Mouse (Mus musculus) megakaryocyte progenitor cell, adult 5-6 weeks (primary cell): ENCODE data around the gene Smc3. TPM values are rescaled to one million over a fixed set of nuclear protein-coding genes. Genes with fewer than 3 reads are reported as not detected.

ENCODE experiments used
- ATAC-seq: replicated peaks from 2 replicates; pipeline ENCODE4 v1.8.0; 2016; ENCODE audit warnings: mild to moderate bottlenecking, moderate TSS enrichment, inconsistent platforms; ENCODE audit not compliant: poor library complexity
- total RNA-seq, 2 experiments: library from RNA; stranded (forward) in 1 of 2; stranded (reverse) in 1 of 2; fragments of 157-497, 149-512 nt in 1 of 2; fragments of 200-1000 nt in 1 of 2; gene quantifications; 2 replicates each; pipeline versions ENCODE4 v1.2.3 to v1.2.4; 2015 to 2017

Gene Smc3
- total RNA-seq (2015) = 131 and 140 TPM in 2 replicates
- 109 and 155 TPM in 2 replicates for total RNA-seq (2017)

DNA sequence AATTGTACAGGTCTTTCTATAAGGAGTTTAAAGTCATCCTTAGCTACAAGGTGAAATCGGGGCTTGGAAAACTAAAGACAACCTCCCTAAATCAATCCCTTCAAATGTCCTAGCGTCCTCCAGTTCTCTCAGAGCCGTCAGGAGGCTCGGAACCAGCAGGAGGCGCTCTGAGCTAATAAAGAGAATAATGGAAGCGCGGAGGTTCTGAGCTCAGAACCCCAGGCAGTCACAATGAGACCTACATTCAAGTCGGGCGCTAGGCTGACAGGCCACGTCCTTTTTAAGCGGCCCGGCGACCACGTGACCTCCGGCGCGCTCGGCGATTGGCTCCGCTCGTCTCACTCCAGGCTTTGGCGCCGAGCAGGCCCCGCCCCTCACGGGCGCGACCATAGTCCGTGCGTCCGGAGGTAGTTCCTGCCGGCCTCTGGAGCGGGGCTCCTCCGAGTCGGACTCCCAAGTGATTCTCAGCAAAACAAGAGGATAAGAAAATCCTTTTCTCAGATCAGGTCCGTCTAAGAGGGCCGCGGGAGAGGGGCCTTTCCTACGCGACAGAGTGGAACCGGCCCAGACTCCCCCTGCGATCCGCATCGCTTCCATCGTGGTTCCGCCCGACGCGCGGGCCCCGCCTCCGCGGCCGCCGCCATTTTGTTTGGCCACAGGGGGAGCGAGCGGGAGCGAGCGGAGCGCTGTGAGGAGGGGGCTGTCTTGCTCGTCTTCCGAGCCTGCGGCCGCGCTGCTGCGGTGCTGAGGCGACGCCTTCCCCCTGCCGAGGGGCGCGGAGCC is at the start of gene Smc3:
Gene Smc3 (plus strand): TSS at position 642 of the 783 bp plus-strand sequence.
- peak; percentile 94 for ATAC-seq

DNA sequence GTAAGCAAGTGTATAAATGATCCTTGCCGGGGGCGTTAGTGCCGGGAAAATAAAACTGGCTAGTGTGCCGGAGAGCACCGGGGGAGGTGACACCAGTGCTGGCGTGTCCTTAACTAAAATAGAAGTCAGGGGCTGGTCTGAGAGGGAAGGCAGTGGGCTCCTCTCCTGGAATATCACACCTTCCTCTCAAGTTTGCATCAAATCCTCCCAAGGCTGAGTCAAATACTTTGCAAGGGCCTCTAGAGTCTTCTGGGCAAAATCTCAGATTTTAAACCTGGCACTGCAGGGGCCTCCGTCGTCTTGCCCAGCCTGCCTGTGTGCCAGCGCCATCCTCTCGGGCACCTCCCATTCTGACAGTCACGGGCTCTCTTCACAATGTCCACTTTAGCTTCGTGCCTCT is 49.2 kb upstream of the Smc3 start:
- ATAC-seq = no peak

DNA sequence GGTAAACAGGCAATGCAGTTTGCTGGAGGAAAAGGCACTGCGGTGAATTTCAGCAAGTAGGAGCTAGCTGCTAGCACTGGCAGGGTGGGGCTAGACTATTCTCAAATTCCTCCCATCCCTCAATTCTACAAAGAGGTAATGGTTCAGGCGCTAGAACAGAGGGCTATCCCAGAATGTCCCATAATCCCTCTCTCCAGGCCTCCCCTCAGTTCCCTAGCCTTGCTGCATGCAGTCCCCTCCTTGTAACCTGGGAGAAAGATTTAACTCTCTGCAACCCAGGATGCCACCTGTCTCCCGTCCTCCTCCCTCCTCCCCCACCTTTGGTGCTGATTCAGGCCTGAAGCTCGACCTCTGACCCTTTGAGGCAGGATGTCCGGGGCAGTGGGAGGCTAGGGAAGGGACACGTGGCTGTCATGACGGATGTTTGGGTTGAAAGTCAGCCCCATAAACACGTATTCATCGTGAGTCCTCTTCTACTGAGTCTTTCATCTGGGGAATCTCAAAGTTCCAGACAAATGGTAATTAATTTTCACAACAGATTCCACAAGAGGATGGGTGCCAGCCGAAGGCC is 47.9 kb upstream of the Smc3 start:
- no peak for ATAC-seq

DNA sequence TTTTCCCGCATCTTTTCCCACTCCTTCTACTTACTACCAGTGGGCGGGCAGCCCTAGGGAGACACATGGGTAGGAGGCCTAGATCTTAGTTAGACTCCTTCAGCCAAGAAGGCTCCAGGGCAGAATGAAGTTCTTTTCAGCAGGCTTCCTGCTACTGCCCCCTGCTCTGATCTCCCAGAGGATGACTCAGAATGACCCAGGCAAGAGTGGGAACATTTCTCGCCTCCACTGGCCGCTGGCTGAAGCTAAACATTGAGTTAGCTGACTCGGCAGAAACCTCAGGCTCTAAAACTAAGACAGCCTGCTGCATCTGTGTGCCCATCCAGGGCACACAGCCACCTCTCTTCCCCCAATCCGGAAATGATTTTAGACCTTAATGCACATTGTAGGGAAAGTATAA is 47.4 kb upstream of the Smc3 start:
- ATAC-seq = no peak

DNA sequence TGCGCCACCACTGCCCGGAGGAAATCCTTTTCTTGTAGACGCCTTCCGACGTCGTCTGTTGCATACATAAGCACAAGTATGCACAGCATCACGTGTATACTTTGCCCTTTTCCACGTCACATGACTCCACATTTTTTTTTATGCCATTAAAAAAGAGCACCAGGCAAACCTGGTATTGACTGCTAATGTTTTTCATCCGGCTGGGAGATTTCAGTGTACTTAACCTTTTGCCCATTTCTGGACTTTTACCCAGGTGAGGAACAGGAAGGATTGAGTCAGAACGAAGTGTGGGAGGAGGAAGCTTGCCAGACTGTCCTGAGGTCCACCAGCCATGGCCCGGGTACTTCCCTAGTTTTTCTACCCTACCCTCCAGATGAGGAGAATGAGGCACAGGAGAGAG is 45.8 kb upstream of the Smc3 start:
- peak; percentile 40; the same call in 1 of the 2 replicates for ATAC-seq

DNA sequence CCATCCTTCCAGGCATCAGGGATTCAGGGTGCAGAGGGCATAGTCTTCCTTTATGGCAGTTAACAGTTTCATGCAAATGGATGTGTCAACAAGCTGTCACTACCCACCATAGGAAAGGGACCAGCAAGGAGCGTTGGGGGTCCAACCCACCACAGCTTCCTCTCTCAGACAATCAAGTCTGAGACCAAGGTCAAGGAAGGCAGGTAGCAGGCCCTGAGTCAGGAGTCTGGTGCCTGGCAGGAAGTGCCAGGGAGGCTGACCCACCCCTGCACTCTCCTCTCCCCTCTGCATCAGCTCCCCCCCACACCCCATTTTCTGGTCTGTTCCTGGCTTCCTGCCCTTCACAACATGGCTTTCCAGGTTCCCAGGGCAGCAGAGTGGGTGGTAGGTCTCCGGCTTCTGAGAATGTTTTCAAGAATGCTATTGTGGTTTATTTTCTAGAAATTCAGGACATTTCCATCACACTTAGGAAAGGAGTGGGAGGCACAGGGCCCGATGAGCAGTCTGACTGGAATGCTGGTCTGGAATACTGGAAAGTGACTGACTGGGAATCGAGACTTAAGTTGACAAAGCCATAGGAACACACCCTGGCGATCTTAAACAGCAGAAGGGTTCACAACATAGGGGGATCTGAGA is 45.1 kb upstream of the Smc3 start:
- 0 out of 2 replicates have a peak, but pooled peaks have one; percentile 10 for ATAC-seq

DNA sequence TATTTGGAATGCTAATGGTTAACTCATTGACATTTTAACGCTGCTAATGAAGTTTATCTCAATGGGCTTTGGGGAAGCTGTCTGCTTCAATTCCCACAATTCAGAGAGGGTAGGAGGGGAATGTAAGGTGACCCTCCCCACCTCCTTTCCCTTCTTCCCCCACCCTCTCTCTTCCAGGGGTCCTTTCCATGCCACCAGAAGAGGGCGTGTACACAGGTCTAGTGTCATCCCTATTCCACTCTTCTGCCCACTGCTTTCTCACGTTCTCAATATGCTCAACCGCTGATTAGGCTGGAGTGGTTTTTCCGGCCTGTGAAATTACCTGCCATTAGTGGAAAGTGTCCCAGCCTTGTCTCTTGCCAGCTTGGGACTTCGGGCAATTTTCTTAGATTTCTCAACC is 43.4 kb upstream of the Smc3 start:
- ATAC-seq = no peak

DNA sequence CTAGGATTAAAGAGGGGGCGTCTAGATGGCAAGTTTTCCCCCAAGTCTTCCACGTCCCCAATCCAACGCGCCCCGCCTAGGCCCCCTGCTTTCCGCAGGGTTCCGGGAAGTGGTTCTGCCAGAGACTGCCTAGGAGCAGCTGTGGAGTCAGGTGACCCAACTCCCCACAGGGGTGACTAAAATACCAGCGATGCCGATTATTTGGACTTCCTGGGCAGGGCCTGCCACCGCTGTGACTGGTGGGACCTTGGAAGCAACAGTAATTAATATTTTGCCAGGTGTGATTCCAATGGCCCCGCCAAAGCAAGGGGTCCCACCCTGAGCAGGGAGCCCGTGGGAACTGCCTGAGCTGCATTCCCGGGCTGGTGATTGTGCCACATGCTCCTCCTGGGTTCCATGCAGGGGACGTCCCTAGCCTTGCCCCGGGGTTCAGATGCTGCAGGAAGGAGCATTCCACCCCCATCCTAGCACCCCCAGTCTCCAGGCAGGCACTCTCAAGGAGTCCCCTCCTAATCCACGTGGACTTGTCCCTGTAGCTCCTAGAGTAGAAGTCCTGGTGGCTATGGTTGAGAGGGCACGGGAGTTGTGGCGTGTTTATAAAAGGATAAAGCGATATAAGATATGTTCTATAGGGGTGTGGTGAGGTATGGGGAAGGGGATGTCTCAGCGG is 42.8 kb upstream of the Smc3 start:
- ATAC-seq = peak; percentile 70

DNA sequence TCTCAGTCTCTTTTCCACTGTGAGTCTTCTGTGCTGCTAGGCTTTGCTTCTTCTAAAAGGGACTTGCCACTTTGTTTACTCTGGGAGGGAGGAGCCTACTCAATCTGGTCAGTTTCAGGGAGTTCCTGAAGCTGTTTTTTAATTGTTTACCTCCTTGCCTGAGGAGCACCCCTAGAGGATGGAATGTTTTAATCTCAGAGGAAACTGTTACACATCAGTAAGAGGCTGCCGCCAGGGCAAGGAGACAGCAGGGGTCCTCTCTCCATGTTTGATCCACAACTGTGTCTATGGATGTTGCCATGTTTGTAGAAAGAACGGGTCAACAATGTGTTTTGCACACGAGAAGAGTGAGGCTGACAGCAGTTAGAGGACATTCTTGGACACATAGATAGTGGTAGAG is 39.8 kb upstream of the Smc3 start:
- ATAC-seq = no peak

DNA sequence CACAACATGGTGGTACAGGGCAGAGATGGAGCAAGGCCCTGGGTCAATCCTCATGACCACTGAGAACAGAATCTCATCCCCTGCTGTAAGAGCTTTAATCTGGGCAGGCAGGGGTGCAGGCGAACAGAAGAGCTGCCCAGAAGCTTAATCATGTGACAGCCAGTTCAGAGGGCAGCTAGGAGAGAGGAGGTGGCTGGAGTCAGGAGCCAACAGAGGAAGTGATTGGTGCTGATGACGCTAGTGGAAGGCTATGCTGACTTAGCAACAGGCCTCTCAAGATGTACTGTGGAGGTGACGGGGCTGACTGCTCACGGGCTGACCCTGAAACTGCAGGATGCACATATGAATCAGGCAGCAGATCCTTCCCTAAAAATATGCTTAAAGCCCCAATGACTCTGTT is 36.0 kb upstream of the Smc3 start:
- no peak for ATAC-seq

DNA sequence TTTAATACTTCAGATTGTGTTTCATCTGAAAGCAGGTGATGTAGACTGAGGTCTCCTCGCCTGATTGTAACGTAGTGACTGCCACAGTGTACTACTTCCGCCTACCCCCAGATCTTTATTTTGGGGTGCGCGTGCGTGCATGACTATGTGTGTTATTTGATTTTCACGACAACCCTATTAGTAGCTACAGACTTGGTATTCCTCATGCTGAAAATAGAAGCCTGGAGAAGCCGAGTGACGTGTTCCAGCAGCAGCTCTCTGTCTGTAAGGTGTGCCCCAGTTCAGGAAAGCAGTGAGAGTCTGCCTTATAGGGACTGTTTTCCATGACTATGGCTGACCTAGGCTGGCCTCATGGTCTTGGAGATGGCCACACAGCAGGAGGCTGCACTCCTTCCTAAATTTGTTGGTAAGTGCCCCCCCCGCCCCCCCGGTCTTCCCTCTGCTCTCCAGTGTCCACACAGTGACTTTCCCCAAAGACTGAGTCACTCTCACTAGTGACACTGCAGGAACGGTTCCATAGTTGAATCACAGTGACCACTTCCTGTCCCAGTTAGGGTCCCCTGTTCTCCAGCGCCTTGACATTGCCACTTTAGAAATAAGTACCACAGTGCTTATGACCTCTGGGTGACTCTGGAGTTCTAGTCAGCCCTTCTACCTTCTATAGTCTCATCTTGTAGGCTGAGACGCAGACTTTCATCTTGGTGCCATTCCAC is 34.5 kb upstream of the Smc3 start:
- ATAC-seq = peak; percentile 88

DNA sequence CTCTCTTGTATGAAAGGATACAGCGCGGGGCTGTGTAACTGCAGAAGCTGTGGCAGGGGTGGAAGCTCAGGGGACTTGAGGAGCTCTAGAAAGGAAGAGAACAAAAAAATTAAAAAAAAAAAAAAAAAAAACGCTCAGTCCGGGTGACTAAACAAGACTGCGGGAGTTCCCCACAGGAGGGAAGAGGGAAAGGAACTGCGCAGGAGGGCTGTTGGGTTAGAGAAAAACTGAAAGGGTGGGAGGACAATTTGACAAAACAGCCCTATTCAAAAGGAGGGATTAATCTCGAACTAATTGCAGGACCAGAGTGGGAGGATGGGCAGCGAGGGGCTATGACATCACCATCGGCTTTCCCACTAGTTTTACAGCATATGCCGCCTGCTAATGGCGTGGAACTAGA is 32.3 kb upstream of the Smc3 start:
- ATAC-seq = peak; percentile 20; the same call in 1 of the 2 replicates

DNA sequence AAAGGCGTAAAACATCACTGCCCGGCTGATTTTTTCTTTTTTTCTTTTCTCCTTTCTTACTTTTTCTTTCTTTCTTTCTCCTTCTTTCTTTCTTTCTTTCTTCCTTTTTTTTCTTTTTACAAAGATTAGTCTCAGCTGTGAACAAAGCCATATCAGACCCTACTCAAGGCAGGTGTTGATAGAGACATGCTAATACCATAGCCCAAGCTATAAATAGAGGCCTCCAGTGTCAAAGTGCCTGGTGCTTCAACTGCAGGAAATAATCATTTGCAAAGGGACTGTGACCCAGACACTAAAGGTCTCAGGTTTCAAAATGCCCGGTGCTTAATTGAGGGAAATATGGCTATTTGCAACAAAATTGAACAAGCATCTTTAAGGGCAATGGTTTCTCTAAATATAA is 31.6 kb upstream of the Smc3 start:
- ATAC-seq = no peak

DNA sequence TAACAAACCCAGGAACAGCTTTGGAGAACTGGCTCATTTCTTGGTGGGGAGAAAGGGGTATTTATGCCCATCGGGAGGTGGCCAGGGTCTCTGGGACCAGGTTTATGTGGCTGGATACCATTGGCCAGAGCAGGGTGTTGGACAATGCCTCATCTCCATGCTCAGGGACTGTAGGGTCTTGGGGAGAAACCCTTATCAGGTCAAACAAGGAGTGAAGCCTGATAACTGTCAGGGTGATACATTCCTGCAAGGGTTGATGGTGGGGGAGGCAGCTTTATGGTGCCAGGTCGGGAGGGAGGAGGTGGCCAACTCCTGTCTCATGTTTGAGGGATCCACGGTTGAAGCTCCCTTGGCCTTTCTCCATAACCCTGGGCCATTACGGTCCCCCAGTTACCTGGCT is 29.1 kb upstream of the Smc3 start:
- no peak for ATAC-seq

DNA sequence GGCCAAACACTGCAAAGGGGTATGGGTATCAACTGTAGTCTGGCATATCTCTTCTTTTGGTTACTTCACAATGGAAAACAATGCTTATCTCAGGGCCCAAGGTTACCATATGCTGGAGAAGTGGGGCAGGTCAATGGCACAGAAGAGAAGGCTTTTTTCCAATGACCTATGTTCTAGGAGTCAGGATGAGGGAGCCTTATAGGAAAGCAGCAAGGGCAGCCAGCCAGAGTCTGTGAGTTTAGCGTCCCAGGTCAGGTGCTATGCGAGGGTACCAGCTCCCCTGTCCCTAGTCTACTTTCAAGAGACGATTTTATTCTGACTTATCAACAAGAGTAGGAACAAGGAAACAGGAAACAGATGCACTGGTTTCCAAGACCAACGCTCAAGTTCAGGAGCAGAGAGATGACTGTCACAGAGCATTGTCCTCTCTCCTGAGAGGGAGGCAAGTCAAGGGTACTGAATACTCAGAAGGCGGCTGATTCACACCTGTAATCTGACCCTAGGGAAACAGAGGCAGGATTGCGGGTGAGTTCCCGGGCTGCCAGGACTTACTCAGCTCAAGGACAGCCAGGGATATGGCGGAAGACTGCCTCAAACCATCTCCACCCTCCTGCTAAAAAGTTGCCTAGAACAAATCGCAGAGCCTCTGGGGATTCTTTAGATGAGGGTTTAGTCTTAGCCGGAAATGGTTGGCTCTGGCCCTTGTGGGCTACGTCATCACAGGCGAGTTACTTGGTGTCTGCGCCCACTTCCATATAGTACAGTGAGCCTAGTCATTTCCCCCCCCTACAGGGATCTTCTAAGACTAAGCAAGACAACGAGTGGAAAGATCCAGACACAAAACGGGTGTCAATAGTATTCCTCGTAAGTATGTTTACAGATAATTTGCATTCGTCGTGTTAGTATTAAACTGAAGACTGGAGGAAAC is 28.4 kb upstream of the Smc3 start:
- peak; percentile 53 for ATAC-seq

DNA sequence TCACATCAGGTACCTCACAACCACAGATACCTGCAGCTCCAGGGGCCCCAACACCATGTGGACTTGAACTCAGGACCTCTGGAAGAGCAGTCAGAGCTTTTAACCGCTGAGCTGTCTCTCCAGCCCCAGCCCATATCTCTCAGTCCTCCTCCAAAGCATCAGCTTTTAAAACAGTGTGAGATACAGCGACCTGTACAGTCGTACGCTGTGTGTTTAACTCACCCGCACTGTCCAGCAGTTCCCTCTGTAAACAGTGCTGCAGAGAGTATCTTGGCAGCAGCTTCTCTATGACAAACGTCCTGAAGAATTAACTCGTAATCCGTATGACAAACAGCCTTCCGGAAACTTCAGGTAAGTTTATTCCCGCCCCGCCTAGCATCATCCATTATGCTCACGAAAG is 27.6 kb upstream of the Smc3 start:
- ATAC-seq = no peak

DNA sequence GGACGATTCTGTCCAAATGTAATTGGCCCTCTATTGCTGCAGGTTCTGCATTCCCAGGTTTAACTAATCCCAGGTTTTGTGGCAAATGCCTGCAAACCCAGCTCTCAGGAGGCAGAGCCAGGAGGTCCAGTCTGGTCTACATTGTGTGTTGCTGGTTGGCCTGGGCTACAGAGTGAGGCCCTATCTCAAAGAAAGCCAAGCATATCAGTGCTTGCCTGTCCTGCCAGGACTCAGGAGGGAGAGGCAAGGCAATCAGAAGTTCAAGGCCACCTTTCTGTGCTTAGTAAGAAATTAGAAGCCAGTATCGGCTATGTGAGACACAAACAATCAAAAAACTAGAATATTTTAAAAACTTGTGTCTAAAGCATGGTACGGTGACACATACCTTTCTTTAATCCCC is 27.0 kb upstream of the Smc3 start:
- ATAC-seq = no peak

DNA sequence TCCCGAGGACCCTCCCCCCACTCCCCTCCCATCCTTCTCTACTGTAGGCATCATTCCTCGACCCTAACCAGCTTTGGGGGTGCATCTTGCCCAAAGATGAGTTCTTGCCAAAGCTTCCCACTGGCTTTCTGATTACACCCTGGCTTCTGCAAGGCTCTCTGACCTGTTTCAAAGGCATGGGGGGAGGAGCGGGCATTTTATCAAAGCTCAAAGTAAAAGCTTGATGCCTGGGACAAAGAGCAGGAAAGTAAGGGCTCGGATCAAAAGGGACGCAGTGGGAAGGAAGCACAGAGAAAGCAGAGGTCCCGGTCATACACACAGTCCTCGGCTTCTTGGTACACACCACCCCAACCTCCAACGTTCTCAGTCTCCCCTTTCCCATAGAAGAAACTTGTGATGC is 26.1 kb upstream of the Smc3 start:
- no peak for ATAC-seq

DNA sequence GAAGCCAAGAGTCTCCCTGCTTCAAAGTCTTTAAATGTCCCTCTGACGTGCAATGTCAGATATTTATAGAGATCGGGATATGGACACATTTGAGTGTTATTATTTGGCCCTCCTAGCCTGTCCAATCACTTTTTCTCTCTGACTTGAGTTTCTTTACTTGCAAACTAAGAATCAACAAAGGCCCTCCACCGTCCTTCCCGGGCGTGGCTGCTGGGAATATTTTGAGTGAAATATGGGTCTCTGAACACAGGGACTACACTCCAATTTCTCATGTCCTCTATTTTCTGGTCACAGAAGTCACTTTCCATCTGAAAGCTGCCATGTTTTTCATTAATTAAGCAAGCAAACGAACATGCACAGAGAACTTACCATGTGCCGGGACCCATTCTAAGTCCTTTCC is 25.7 kb upstream of the Smc3 start:
- ATAC-seq = no peak
